ENCODE assay signal across 15 mouse cellular contexts in genomic region chr9:92568798-92569197, GRCm38 (mm10).
"Had no signal": no experiment of that assay in that cellular context is flagged by ENCODE, and none has a peak within 500 bp of the region (broad histone marks: within the 10 kb centered on the region; RNA-seq: fewer than 3 reads in every experiment).

No protein-coding gene starts in this region.

- DNase-seq: liver, postnatal 0 days; lung, adult 2 months; lung, postnatal 14 days; lung, postnatal 4 days; midbrain, embryonic 14.5 days; right cerebral cortex, postnatal 14 days; thymus, adult 2 months; thymus, postnatal 25 days; thymus, postnatal 4 days had no signal

- H3K4me3 ChIP-seq: lung, embryonic 15.5 days; midbrain, embryonic 10.5 days; midbrain, embryonic 12.5 days; neural tube, embryonic 12.5 days; stomach, embryonic 15.5 days had no signal

- H3K36me3 ChIP-seq: lung, embryonic 15.5 days; midbrain, embryonic 12.5 days; neural tube, embryonic 12.5 days; stomach, embryonic 15.5 days had no signal

- H3K4me1 ChIP-seq: midbrain, embryonic 10.5 days; midbrain, embryonic 12.5 days; neural tube, embryonic 12.5 days; stomach, embryonic 15.5 days had no signal

- H3K27me3 ChIP-seq: lung, embryonic 15.5 days; midbrain, embryonic 12.5 days; neural tube, embryonic 12.5 days; stomach, embryonic 15.5 days had no signal

- H3K27ac ChIP-seq: lung, embryonic 15.5 days; midbrain, embryonic 10.5 days; midbrain, embryonic 12.5 days; neural tube, embryonic 12.5 days; stomach, embryonic 15.5 days; stomach, postnatal 0 days had no signal
